Mouse (Mus musculus): Measurements from ENCODE around the gene Olfr543.
"Not testable (repeated sequence)": the region's sequence is repeated elsewhere in the genome, so short reads cannot be mapped to it uniquely, and the experiment has no call there.

The Olfr543 gene

GRCm38 (mm10) chr7:102481579-102481978, at the start of gene Olfr543:
Olfr543 (minus strand) TSS chr7:102481679.
- DNase-seq, result no peak

- no peak for DNase-seq
These were observed 47.6 kb upstream of the Olfr543 start for GRCm38 (mm10) chr7:102529052-102529451.

GRCm38 (mm10) chr7:102517051-102517335, 35.5 kb upstream of the Olfr543 start:
- no peak for DNase-seq

GRCm38 (mm10) chr7:102516261-102517050, 35.0 kb upstream of the Olfr543 start:
- peak; percentile 5 to 32 for DNase-seq

- no peak for DNase-seq
These were observed 32.7 kb upstream of the Olfr543 start for GRCm38 (mm10) chr7:102514144-102514543.

GRCm38 (mm10) chr7:102512814-102513435, 31.4 kb upstream of the Olfr543 start:
- peak; percentile 73 to 96 for DNase-seq

- DNase-seq, result no peak
These were observed 30.4 kb upstream of the Olfr543 start for GRCm38 (mm10) chr7:102511927-102512326.

GRCm38 (mm10) chr7:102509726-102510125, 28.2 kb upstream of the Olfr543 start:
- DNase-seq, result no peak

- DNase-seq, result no peak
These were observed 27.2 kb upstream of the Olfr543 start for GRCm38 (mm10) chr7:102508666-102509065.

GRCm38 (mm10) chr7:102508066-102508465, 26.6 kb upstream of the Olfr543 start:
- DNase-seq, result no peak

GRCm38 (mm10) chr7:102506848-102507247, 25.4 kb upstream of the Olfr543 start:
- peak; percentile 66 to 85 for DNase-seq

GRCm38 (mm10) chr7:102501986-102502385, 20.5 kb upstream of the Olfr543 start:
- no peak for DNase-seq

- no peak for DNase-seq
These were observed 18.0 kb upstream of the Olfr543 start, which contains the start of gene Olfr545 for GRCm38 (mm10) chr7:102499473-102499872. Olfr545 (minus strand) TSS chr7:102499573.

GRCm38 (mm10) chr7:102494416-102494815, 12.9 kb upstream of the Olfr543 start:
- not testable (repeated sequence) for DNase-seq

GRCm38 (mm10) chr7:102488161-102488560, 6.7 kb upstream of the Olfr543 start, which contains the start of gene Olfr544:
Olfr544 (minus strand) TSS chr7:102488313.
- DNase-seq, result no peak

GRCm38 (mm10) chr7:102486105-102486504, 4.6 kb upstream of the Olfr543 start:
- DNase-seq, result no peak

- not testable (repeated sequence) for DNase-seq
These were observed 3.3 kb upstream of the Olfr543 start for GRCm38 (mm10) chr7:102484766-102485165.

- no peak for DNase-seq
These were observed 2.2 kb upstream of the Olfr543 start for GRCm38 (mm10) chr7:102483665-102484064.

GRCm38 (mm10) chr7:102480821-102481220, 658 bp downstream of the Olfr543 start:
- DNase-seq, result no peak

GRCm38 (mm10) chr7:102479368-102480078, 2.0 kb downstream of the Olfr543 start:
- DNase-seq, result peak; percentile 75 to 78

- DNase-seq, result no peak
These were observed 2.6 kb downstream of the Olfr543 start for GRCm38 (mm10) chr7:102478926-102479325.

GRCm38 (mm10) chr7:102478425-102478824, 3.1 kb downstream of the Olfr543 start:
- no peak for DNase-seq

GRCm38 (mm10) chr7:102477377-102477776, 4.1 kb downstream of the Olfr543 start:
- DNase-seq, result no peak

GRCm38 (mm10) chr7:102476601-102477000, 4.9 kb downstream of the Olfr543 start:
- DNase-seq, result no peak
